Mouse (Mus musculus) cerebellum, adult 11 months (tissue): Measurements from ENCODE around the gene Dio3.

Experiments used
- DNase-seq: peaks from one replicate; pipeline ENCODE4 v3.0.0; 2022

Dio3 gene

GRCm38 (mm10) chr12:110278853-110279252 is at the start of gene Dio3:
TSS of gene Dio3 (plus strand) at chr12:110279068.
- DNase-seq: no peak

- DNase-seq: no peak
Observed at GRCm38 (mm10) chr12:110230296-110230695, 48.6 kb upstream of the Dio3 start.

DNA sequence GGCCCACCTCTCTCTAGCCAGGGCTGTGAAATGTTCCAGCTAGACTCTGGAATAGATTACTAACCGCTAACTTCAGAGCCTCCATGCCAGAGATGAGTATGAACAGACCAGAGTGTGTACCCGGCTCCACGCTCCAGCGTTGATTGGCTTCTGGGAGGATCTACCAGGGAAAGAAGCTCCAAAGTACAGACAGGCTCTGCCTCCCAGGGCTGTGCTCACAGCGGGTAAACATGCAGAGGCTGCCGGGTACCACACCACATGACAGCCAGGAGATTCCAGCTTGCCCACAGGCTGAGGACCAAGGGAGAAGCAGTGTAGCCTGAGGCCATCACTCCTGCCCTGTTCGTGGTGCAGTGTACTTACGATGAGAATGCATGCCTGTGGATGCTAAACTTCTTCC is 48.1 kb upstream of the Dio3 start:
- no peak for DNase-seq

DNA sequence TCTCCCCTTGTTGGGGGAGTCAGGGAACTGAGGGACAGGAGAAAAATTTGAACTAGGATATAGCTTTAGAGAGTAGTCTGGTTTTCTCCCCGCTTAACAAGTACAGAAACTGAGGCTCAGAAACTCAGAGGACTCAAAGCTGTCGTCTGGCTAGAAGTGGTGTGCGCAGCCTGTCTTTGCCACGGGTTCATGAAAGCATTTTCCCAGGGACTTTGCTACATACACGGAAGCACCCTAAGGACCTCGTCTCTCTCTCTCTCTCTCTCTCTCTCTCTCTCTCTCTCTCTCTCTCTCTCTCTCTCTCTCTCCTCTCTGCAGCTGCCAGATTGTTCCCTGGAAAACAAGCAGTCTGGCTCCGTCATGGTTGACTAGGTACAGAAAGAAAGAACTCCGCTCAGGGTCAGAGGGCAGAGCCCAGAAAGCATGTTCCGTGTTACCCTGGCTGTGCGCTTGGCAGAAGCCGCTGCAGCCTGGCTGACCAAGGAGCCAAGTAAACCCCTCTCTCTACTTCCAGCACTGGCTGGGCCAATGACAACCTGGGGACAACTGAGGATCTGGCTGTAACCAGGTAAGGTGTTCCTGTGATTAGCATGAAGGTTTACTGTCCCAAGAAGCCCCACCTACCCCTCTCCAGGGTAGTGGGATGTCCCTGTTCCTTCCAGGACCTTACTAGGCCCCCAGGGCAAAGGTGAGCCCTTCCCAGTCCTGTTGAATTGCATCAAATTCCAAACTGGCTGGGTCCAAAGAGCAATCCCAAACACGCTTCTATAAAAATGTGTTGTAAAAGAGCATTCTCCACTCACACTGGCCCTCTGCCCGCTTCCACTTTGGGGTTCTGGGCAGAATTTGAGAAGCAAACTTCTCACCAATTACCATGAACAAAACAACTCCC is 46.9 kb upstream of the Dio3 start:
- DNase-seq: no peak

DNA sequence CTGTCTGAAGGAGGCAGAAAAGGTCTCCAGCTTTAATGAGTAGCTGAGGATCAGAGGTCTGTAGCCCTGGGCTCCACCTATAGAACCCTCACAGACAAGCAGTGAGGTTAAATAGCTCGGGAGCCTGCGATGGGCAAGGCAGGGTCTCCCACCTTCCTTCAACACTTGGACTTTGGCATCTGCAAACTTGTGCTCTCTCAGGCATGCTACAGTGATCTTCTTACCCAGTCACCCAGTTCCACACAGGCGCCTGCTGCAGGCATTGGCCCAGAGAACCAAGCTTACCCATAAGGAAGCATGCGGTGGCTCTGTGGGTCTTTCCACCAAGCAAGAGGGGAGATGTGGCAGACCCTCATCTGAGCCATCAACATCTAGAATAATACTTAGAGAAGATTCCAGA is 43.0 kb upstream of the Dio3 start:
- no peak for DNase-seq

DNA sequence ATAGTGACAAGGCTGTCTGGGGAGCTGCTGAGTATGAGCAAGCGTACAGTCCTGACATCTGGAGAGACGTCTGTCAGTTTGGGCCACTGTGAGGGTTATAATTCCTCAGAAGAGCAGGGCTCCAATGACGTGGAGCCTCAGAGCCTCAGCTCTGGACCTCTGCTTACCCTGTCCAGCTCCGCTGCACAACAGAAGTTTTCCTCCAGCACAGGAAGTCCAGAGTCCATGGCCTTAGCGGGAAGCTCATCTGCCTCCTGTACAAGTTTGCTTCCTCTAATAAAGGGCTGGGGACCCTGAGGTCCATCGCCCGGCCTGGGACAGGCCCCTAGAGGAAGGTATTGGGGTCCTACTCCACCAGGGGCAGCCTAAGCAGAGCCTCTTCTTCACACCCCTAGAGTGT is 41.8 kb upstream of the Dio3 start:
- DNase-seq: no peak

- no peak for DNase-seq
Observed at GRCm38 (mm10) chr12:110239358-110239757, 39.5 kb upstream of the Dio3 start.

GRCm38 (mm10) chr12:110244581-110244980 is 34.3 kb upstream of the Dio3 start:
- no peak for DNase-seq

DNA sequence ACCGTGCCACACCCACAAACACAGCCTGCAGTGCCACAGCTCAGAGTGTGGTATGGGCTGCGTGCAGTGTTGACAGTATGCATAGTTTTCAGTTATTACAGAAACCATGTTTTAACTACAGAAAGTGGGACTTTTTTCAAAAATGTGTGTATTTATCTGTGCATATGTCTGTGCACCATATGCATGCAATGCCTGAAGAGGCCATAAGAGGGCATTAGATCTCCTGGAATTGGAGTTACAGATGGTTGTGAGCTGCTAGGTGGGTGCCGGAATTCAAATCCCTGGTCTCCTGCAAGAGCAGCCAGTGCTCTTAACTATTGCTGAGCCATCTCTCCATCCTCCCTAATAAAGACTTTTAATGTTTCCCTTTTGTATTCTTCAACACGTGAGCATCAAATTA is 33.4 kb upstream of the Dio3 start:
- no peak for DNase-seq

DNA sequence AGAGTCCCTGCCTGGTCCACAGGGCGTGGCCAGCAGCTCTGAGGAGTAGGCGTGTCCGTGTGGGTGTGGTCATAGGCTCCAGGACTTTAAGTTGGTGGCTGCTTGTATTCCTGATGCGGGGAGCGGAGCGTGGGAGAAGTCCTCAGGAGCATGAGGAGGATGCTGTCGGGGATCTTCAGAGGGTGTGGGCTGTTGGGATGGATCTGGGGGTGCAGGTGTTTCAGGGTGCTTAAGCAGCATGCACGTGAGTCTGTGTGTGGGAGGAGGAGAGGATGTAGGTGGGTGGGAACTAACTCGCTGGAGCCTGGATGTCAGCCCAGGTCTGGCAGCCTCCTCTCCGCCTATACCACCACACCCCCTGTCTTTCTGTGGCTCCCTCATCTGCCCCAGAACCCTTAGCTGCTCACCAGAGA is 26.7 kb upstream of the Dio3 start:
- no peak for DNase-seq

GRCm38 (mm10) chr12:110255731-110256130 is 23.1 kb upstream of the Dio3 start:
- DNase-seq: no peak

- DNase-seq: no peak
Observed at GRCm38 (mm10) chr12:110256478-110257220, 22.2 kb upstream of the Dio3 start.

DNA sequence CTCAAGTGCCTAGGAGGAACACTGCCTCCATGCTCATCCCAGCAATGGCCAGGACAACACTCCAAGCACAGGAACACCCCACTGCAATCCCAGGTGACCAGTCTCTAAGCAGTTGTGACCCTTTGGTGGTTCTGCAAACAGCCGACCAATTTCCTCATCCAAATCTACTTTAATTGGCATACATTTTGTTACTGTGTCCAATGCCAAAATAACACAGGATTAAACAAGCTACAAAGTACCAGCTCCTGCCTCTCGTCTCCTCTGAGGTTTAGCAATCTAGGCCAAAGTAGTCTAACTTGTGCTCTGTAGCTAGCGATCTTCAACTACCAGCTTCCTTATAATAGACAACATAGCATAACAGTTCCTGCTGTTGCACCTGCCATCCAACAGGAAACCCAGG is 10.6 kb upstream of the Dio3 start:
- no peak for DNase-seq

DNA sequence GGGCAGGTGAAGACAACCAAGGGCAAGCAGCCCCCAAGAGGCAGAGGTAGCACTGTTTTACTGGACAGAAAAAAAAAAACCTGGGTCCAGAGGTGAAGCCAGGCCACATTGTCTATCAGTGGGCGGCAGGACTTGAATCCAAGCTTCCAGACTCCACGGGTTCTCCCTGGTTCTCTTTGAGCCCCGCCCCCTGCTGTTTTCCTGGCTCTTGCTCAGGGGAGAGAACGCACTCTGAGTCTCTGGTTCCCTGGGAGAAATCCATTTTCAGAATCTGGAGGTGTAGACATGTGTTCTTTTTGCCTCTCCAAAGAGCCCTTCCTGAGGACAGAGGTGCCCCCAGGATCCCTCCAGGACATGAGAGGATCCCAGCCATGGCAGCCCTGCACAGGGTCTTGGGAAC is 9.2 kb upstream of the Dio3 start:
- no peak for DNase-seq

DNA sequence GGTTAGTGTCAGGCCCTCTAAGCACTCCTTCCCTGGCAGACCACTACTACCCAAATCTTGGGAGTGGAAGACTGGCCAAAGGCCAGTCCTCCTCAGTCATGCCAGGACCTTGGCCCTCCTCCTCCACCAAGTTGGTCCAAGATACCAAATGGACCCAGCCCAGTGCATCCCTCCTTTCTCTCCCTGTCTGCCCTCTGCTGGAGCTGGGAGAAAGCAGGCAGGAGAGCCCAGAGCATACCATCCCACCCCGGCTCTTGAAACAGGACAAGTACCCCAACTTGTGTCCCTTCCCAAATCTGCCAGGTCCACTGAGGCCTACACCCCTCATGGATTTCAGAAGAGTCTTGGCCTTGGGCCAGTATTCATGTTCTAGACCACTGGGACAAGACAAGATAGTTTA is 2.8 kb upstream of the Dio3 start:
- DNase-seq: no peak

GRCm38 (mm10) chr12:110277259-110277964 is 1.5 kb upstream of the Dio3 start:
- DNase-seq: no peak

DNA sequence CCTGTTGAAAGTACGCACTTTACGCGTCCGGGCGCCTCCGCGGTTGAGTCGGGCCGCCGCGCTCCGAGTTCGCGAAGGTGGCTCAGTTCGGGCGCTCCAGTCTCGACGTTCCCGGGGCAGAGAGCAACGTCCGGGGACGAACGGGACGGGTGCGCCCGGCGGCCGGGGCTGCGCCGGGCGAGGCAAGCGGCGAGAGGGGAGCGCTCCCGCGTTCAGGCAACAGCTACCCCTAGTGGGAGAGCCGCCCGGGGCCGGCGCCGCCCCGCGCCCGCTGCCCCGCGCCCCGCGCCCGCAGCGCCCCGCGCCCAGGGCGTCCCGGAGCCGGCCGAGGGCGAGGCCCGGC is 932 bp upstream of the Dio3 start:
- DNase-seq: no peak

DNA sequence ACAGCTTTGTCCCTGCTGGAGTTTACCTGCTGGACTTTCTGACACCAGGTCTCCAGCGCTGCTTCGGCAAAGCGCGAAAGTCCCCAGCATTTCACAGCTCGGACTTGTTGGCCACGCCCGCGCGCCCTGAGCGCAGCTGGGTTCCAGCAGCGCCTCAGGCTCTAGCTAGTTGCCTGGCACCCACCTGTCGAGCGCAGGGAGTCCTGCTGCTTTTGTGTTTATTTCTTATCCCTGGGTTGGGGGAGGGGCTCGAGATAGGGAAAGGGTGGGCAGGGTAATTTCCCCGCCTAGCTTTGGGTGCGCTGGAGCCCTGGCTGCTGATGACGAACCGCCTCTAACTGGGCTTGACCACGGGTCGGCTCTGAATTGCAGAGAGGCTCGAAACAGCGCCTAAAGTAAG is 1.5 kb downstream of the Dio3 start:
- no peak for DNase-seq

DNA sequence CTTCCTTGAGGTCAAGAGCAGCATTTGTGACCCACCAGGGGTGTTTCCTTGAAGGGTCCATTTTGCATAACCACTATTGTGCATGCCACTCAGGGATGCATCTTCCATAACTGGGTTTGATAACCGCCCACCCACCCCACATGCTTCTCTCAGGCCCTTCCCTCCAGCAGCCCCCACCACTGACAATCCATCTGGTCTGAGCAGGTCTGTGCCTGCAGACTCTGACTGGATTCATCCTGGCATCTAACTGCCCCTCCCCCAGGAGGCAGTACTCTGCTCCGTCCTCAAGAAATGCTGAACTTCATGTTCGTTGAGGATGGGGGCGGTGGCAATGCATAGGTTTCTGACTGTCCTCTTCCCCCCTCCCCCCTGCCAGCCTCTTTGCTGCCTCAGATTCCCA is 4.9 kb downstream of the Dio3 start:
- no peak for DNase-seq

- DNase-seq: no peak
Observed at GRCm38 (mm10) chr12:110292816-110293215, 13.9 kb downstream of the Dio3 start.

- no peak for DNase-seq
Observed at GRCm38 (mm10) chr12:110294891-110295290, 16.0 kb downstream of the Dio3 start.

DNA sequence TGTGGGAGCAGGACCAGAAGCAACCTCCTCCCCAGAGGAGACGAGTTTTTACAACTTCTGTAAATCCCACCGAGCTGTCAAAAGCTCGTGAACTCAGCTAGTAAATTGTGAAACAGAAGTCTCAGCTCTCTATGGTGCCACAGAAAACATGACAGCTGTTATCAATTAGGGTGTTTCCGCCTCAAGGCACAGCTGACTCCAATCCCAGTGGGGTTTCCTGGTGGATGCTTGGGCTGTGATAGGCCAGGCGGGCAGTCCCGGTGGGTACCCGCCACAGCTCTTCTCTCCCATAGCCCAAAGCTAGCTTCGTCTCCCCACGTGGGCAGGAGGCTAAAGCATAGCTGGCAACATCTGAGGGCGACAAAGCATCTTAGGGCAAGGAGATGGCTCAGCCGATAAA is 19.8 kb downstream of the Dio3 start:
- no peak for DNase-seq

DNA sequence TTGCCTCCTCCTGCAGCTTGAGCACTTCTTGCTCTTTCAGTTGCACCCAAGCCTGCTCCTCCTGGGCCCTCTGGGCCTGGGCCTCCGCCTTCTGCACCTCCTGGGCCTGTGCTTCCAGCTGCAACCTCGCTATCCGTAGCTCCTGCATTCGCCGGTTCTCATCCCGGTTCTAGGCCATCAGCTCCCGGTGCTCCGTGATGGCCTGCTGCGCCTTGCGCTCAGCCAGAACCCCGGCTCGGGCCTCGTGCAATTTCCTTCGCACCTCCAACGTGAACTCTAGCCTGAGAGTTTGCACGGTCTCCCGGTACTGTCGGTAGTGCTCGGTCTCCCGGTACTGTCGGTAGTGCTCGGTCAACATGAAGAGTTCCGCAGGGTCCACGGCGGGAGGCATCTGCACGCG is 40.8 kb downstream of the Dio3 start:
- DNase-seq: no peak
